Mouse (Mus musculus): ENCODE data around the gene Mymk. TPM values are rescaled to one million over a fixed set of nuclear protein-coding genes. Genes with fewer than 3 reads are reported as not detected.

Mymk gene
- total RNA-seq, 2 experiments from 2014 or later = 0.42 TPM; not detected in 1

GRCm38 (mm10) chr2:27042131-27042844, 29.7 kb downstream of the Mymk start:
- intact Hi-C loops (cut with DNase I) = loop anchor here (5.0 to 10.0 kb wide), 2 partner anchors 195 to 397 kb away; no protein-coding TSS in a partner anchor
- no peak for DNase-seq

GRCm38 (mm10) chr2:27039286-27039685, 32.7 kb downstream of the Mymk start:
- no peak for DNase-seq
- intact Hi-C loops (cut with DNase I) = loop anchor here (10.0 kb wide), 1 partner anchor 104 kb away; the partner anchor contains the start of genes Stkld1 and Surf4

- intact Hi-C loops (cut with DNase I) = loop anchor here (10.0 kb wide), 1 partner anchor 104 kb away; the partner anchor contains the start of genes Stkld1 and Surf4
- DNase-seq = peak; percentile 83
Measured at GRCm38 (mm10) chr2:27038596-27038995, 33.4 kb downstream of the Mymk start.

GRCm38 (mm10) chr2:27037008-27037407, 35.0 kb downstream of the Mymk start:
- no peak for DNase-seq
- intact Hi-C loops (cut with DNase I) = loop anchor here (10.0 kb wide), 1 partner anchor 102 kb away; the partner anchor contains the start of genes Stkld1 and Surf4

DNA sequence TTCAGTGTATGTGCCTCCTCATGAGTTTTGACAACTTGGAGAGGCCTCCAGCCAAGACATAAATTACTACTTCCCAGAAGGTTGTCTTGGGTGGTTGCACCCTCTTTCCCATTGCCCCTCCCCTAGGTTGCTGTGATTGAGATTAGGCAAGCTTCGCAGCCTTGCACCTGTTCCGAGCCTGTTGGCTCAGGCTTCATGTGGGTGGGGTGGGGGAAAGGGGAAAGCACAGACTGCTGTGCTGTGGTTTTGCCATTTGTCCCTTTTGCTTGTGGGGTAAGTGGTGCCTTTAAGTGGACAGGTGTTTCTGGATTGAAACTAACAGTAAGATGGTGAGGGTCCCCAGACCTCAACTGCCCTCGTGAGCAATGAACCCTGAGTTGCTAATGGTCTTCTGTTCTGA, 36.0 kb downstream of the Mymk start:
- DNase-seq = no peak
- intact Hi-C loops (cut with DNase I) = loop anchor here (10.0 kb wide), 1 partner anchor 101 kb away; the partner anchor contains the start of genes Stkld1 and Surf4

DNA sequence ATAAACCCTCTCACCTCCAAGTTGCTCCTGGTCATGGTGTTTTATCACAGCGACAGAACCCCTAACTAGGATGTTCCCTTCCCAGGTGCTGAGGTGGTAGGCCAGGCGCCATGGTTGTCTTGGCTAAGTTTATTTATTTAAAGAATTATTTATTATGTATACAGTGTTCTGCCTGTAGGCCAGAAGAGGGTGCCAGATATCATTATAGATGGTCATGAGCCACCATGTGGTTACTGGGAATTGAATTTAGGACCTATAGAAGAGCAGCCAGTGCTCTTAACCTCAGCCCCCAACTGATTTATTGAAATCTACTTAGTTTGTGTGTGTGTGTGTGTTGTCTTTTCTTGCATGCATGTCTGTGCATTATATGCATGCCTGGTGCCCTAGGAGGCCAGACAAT, 39.6 kb downstream of the Mymk start:
- intact Hi-C loops (cut with DNase I) = loop anchor here (10.0 kb wide), 1 partner anchor 98 kb away; the partner anchor contains the start of genes Stkld1 and Surf4

GRCm38 (mm10) chr2:27028437-27029015, 43.5 kb downstream of the Mymk start:
- no peak for DNase-seq
- intact Hi-C loops (cut with DNase I) = no loop called here

More for the DNA sequence above, 39.6 kb downstream of the Mymk start:
- DNase-seq = no peak

- peak; percentile 85 for DNase-seq
- intact Hi-C loops (cut with DNase I) = no loop called here
Measured at GRCm38 (mm10) chr2:27027618-27028436, 44.2 kb downstream of the Mymk start, which contains the start of gene Slc2a6. Slc2a6 (minus strand) TSS chr2:27027998.

DNA sequence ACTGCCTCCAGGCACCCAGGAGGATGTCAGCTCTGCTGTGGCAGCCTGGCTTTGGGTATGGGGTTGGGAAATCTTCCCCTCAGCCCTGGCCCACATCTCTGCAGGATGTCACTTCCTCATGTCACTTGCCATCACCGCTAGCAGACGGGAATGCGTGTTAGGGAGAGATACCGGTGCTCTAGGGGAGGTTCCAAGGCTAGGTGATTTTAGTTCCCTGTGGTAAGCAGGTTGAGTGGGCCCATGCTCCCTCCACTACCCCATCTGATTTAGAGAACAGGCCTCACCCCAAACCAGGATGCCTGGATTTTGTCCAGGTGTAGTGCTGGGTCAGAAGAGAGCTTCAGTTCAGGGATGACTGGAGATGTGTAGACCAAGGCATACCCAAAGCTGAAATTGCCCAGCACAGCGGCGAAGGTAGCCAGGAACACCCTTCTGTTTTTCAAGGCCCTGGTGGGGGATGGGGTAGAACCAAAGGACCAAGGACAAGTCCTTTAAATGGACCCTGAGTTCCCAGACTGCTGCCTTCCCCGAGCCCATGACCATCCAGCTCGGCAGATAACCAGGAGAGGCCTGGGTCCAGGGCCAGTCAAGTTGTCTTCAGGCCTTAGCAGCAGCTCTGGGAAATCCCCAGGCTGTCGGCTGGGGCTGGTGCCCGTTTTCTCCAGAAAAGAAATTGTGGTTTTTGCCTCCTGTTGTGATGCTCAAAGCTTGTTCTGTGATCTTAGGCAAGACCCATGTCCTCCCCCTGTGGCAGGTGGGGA, 44.9 kb downstream of the Mymk start:
- intact Hi-C loops (cut with DNase I) = no loop called here

DNA sequence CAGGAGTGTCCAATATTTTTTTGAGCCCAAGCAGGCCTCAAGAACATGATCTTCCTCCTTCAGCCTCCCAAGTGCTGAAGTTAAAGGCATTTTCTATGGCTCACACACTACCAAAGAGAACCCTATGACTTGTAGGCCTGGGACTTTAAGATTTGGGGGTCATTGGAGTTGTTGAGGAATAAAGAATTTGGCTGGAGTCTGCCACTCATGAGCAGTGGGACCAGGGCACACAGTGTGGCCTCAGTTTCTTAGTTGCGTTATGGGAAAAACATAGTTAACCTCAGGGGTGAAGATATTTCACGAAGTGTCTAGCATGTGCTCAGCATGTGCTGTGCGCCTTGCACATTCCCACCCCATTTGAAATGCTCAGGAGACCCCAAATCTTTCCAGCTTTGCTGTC, 45.6 kb downstream of the Mymk start:
- intact Hi-C loops (cut with DNase I) = no loop called here
- no peak for DNase-seq

More for the DNA sequence above, 44.9 kb downstream of the Mymk start:
- peak; percentile 32 for DNase-seq

- no peak for DNase-seq
- intact Hi-C loops (cut with DNase I) = no loop called here
Measured at GRCm38 (mm10) chr2:27025545-27025944, 46.4 kb downstream of the Mymk start.

DNA sequence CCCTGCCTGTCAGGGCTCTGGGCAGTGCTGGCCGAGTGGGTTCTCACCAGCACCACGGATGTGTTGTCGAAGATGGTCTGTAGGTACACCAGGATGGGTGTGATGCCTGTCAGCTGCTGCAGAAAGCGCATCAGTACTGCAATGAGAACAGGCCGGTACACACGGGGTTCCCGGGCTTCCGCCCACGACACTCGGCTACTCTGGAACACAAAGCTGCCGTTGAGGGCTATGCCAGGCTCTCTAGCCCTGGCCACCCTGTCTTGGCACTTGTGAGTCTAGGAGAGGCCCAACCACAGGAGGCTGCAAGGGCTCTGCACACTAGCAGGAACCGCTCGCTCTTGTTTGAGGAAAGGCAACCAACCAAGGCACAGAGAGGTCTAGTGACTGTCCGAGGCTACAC, 47.8 kb downstream of the Mymk start:
- intact Hi-C loops (cut with DNase I) = no loop called here

DNA sequence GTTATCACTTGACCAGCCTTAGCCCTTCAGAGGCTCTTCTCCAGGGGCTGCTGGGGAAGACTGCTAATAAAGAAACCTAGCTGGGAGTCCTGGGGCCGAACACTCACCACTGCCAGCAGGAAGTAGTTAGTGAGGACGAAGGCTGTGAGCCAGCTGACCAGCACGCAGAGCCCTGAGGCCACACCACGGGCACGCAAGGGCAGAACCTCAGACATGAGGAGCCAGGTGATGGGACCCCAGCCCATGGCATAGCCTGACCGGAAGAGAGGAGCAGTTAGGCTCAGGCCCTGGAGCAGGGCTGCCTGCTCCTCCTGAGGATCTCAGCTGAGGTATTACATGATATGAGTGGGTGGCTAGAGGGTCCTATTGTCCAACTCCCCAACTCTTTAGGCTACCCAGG, 49.4 kb downstream of the Mymk start:
- no peak for DNase-seq
- intact Hi-C loops (cut with DNase I) = no loop called here

More for the DNA sequence above, 47.8 kb downstream of the Mymk start:
- no peak for DNase-seq

GRCm38 (mm10) chr2:27021103-27021502, 50.9 kb downstream of the Mymk start:
- intact Hi-C loops (cut with DNase I) = no loop called here

GRCm38 (mm10) chr2:27019530-27019929, 52.4 kb downstream of the Mymk start:
- DNase-seq = no peak
- intact Hi-C loops (cut with DNase I) = no loop called here

More at GRCm38 (mm10) chr2:27021103-27021502, 50.9 kb downstream of the Mymk start:
- DNase-seq = no peak

GRCm38 (mm10) chr2:27017802-27018201, 54.2 kb downstream of the Mymk start:
- intact Hi-C loops (cut with DNase I) = no loop called here

More at GRCm38 (mm10) chr2:27017802-27018201, 54.2 kb downstream of the Mymk start:
- DNase-seq = peak; percentile 82
